Mouse (Mus musculus) CH12.LX (cell line): Measurements from ENCODE around the gene Birc7. TPM values are rescaled to one million over a fixed set of nuclear protein-coding genes. Genes with fewer than 3 reads are reported as not detected.

Experiments
- DNase-seq: peaks from one replicate; pipeline ENCODE4 v3.0.0-alpha.2; 2013; ENCODE audit errors: extremely low read depth
- H3K27ac ChIP-seq: 2 replicates; pipeline ENCODE4 v1.5.1; 2012; ENCODE audit warnings: low read depth, mild to moderate bottlenecking, control low read depth, moderate library complexity; ENCODE audit not compliant: insufficient read depth
- H3K27me3 ChIP-seq: replicated peaks from 2 replicates; pipeline ENCODE3; 2012; ENCODE audit warnings: inconsistent platforms
- H3K36me3 ChIP-seq, 2 experiments: replicated peaks in 1 of 2; 2 replicates each; pipeline versions ENCODE3 to v1.6.1; 2012; ENCODE audit warnings: inconsistent platforms in 1 of 2, low read length in 1 of 2, mild to moderate bottlenecking in 1 of 2, mixed read lengths in 1 of 2, moderate library complexity in 1 of 2; ENCODE audit not compliant: control insufficient read depth in 1 of 2, insufficient read depth in 1 of 2
- H3K4me1 ChIP-seq, 2 experiments: 2 replicates each; pipeline ENCODE4 v1.6.1; 2012; ENCODE audit warnings: inconsistent platforms in 1 of 2, moderate library complexity in 1 of 2; ENCODE audit not compliant: insufficient read depth in 2 of 2, control insufficient read depth in 1 of 2
- H3K4me2 ChIP-seq: 2 replicates; pipeline ENCODE4 v1.6.1; 2012; ENCODE audit warnings: low read depth, mild to moderate bottlenecking, control low read depth; ENCODE audit not compliant: poor library complexity, insufficient read depth, severe bottlenecking
- H3K4me3 ChIP-seq, 3 experiments: fragments of 150-350 bp in 1 of 3; sonication (generic) in 1 of 3; replicated peaks in 1 of 3; 2 replicates each; pipeline versions ENCODE3 to v1.5.1; 2011 to 2012; ENCODE audit warnings: low read depth in 2 of 3, low read length in 2 of 3, mild to moderate bottlenecking in 2 of 3, moderate library complexity in 2 of 3, control low read depth in 1 of 3, improper control_type of control experiment in 1 of 3, inconsistent platforms in 1 of 3, mixed read lengths in 1 of 3; ENCODE audit not compliant: poor library complexity in 1 of 3
- H3K79me2 ChIP-seq: replicated peaks from 2 replicates; pipeline ENCODE4 v1.6.1; 2012; ENCODE audit warnings: mild to moderate bottlenecking, moderate library complexity; ENCODE audit not compliant: control insufficient read depth, poor library complexity, insufficient read depth, severe bottlenecking; ENCODE audit errors: extremely low read depth
- H3K9ac ChIP-seq: 2 replicates; pipeline ENCODE4 v1.6.1; 2012; ENCODE audit warnings: low read depth, mild to moderate bottlenecking, control low read depth, moderate library complexity; ENCODE audit not compliant: insufficient read depth
- H3K9me3 ChIP-seq: replicated peaks from 2 replicates; pipeline ENCODE3; 2012; ENCODE audit warnings: low read length, inconsistent platforms, mixed read lengths
- BHLHE40 ChIP-seq: IDR thresholded peaks from 2 replicates; pipeline ENCODE4 v1.6.1; 2011; ENCODE audit warnings: mild to moderate bottlenecking, low read depth, low read length, improper control_type of control experiment
- CHD1 ChIP-seq: IDR thresholded peaks from 2 replicates; pipeline ENCODE4 v1.6.1; 2012; ENCODE audit warnings: low read depth, low read length, improper control_type of control experiment, inconsistent platforms
- CHD2 ChIP-seq: IDR thresholded peaks from 2 replicates; pipeline ENCODE4 v1.6.1; 2011; ENCODE audit warnings: low read length, improper control_type of control experiment
- CTCF ChIP-seq, 2 experiments: IDR thresholded peaks in 1 of 2; conservative IDR thresholded peaks in 1 of 2; 2 replicates each; pipeline ENCODE4 v1.5.1; 2011 to 2012; ENCODE audit warnings: low read depth in 2 of 2, low read length in 2 of 2, improper control_type of control experiment in 1 of 2, inconsistent platforms in 1 of 2, mild to moderate bottlenecking in 1 of 2, moderate library complexity in 1 of 2
- E2F4 ChIP-seq: IDR thresholded peaks from 2 replicates; pipeline ENCODE4 v1.6.1; 2011; ENCODE audit warnings: low read depth, low read length, improper control_type of control experiment; ENCODE audit not compliant: insufficient replicate concordance
- ELF1 ChIP-seq: IDR thresholded peaks from 2 replicates; pipeline ENCODE4 v1.6.1; 2014; ENCODE audit warnings: low read depth, mild to moderate bottlenecking, inconsistent platforms, low read length, improper control_type of control experiment
- EP300 ChIP-seq: IDR thresholded peaks from 2 replicates; pipeline ENCODE4 v1.6.1; 2011; ENCODE audit warnings: low read length, improper control_type of control experiment
- ETS1 ChIP-seq: conservative IDR thresholded peaks from 2 replicates; pipeline ENCODE4 v1.6.1; 2012; ENCODE audit warnings: low read depth, mild to moderate bottlenecking, inconsistent platforms, low read length, improper control_type of control experiment, moderate library complexity
- GABPA ChIP-seq: IDR thresholded peaks from 2 replicates; pipeline ENCODE4 v1.6.1; 2012; ENCODE audit warnings: low read depth, low read length, improper control_type of control experiment, inconsistent platforms; ENCODE audit not compliant: insufficient replicate concordance
- HCFC1 ChIP-seq: IDR thresholded peaks from 2 replicates; pipeline ENCODE4 v1.6.1; 2012; ENCODE audit warnings: low read depth, mild to moderate bottlenecking, inconsistent platforms, low read length, improper control_type of control experiment
- IRF4 ChIP-seq: IDR thresholded peaks from 2 replicates; pipeline ENCODE4 v1.6.1; 2014; ENCODE audit warnings: low read depth, mild to moderate bottlenecking, inconsistent platforms, low read length, improper control_type of control experiment
- JUN ChIP-seq: IDR thresholded peaks from 2 replicates; pipeline ENCODE4 v1.6.1; 2011; ENCODE audit warnings: low read depth, mild to moderate bottlenecking, low read length, improper control_type of control experiment, moderate library complexity; ENCODE audit not compliant: insufficient read depth
- JUND ChIP-seq: conservative IDR thresholded peaks from 2 replicates; pipeline ENCODE4 v1.6.1; 2011; ENCODE audit warnings: low read depth, low read length, improper control_type of control experiment
- KAT2A ChIP-seq: IDR thresholded peaks from 2 replicates; pipeline ENCODE4 v1.6.1; 2012; ENCODE audit warnings: low read length, improper control_type of control experiment, inconsistent platforms; ENCODE audit not compliant: insufficient replicate concordance
- MAFK ChIP-seq: IDR thresholded peaks from 2 replicates; pipeline ENCODE4 v1.6.1; 2011; ENCODE audit warnings: low read length, improper control_type of control experiment; ENCODE audit not compliant: insufficient replicate concordance
- MAX ChIP-seq: IDR thresholded peaks from 2 replicates; pipeline ENCODE4 v1.6.1; 2011; ENCODE audit warnings: low read length, improper control_type of control experiment
- MAZ ChIP-seq: IDR thresholded peaks from 2 replicates; pipeline ENCODE4 v1.6.1; 2012; ENCODE audit warnings: low read depth, mild to moderate bottlenecking, inconsistent platforms, low read length, improper control_type of control experiment, moderate library complexity
- MEF2A ChIP-seq: IDR thresholded peaks from 2 replicates; pipeline ENCODE4 v1.6.1; 2014; ENCODE audit warnings: low read depth, mild to moderate bottlenecking, inconsistent platforms, low read length, improper control_type of control experiment, borderline replicate concordance
- MXI1 ChIP-seq: IDR thresholded peaks from 2 replicates; pipeline ENCODE4 v1.6.1; 2011; ENCODE audit warnings: mild to moderate bottlenecking, low read depth, low read length, improper control_type of control experiment
- MYC ChIP-seq: IDR thresholded peaks from 2 replicates; pipeline ENCODE4 v1.6.1; 2011; ENCODE audit warnings: low read depth, mild to moderate bottlenecking, improper control_type of control experiment, low read length
- NELFE ChIP-seq: IDR thresholded peaks from 2 replicates; pipeline ENCODE4 v1.6.1; 2011; ENCODE audit warnings: low read depth, low read length, improper control_type of control experiment
- NRF1 ChIP-seq: IDR thresholded peaks from 2 replicates; pipeline ENCODE4 v1.6.1; 2014; ENCODE audit warnings: low read depth, mild to moderate bottlenecking, inconsistent platforms, low read length, improper control_type of control experiment, moderate library complexity
- PAX5 ChIP-seq: IDR thresholded peaks from 2 replicates; pipeline ENCODE4 v1.6.1; 2012; ENCODE audit warnings: low read length, inconsistent platforms, mixed read lengths
- POLR2A ChIP-seq: IDR thresholded peaks from 2 replicates; pipeline ENCODE4 v1.6.1; 2011; ENCODE audit warnings: low read depth, mild to moderate bottlenecking, improper control_type of control experiment, low read length
- POLR2AphosphoS2 ChIP-seq: IDR thresholded peaks from 2 replicates; pipeline ENCODE4 v1.6.1; 2011; ENCODE audit warnings: low read depth, low read length, improper control_type of control experiment
- RAD21 ChIP-seq: IDR thresholded peaks from 2 replicates; pipeline ENCODE4 v1.6.1; 2011; ENCODE audit warnings: low read depth, mild to moderate bottlenecking, low read length, improper control_type of control experiment, moderate library complexity
- RCOR1 ChIP-seq: conservative IDR thresholded peaks from 2 replicates; pipeline ENCODE4 v1.6.1; 2012; ENCODE audit warnings: low read depth, mild to moderate bottlenecking, inconsistent platforms, low read length, improper control_type of control experiment
- SIN3A ChIP-seq: IDR thresholded peaks from 2 replicates; pipeline ENCODE4 v1.6.1; 2012; ENCODE audit warnings: low read length, improper control_type of control experiment, inconsistent platforms
- SMC3 ChIP-seq: IDR thresholded peaks from 2 replicates; pipeline ENCODE4 v1.6.1; 2011; ENCODE audit warnings: low read depth, low read length, improper control_type of control experiment
- TBP ChIP-seq: conservative IDR thresholded peaks from 2 replicates; pipeline ENCODE4 v1.6.1; 2011; ENCODE audit warnings: low read depth, low read length, improper control_type of control experiment
- TCF12 ChIP-seq: IDR thresholded peaks from 2 replicates; pipeline ENCODE4 v1.6.1; 2014; ENCODE audit warnings: low read depth, mild to moderate bottlenecking, inconsistent platforms, low read length, improper control_type of control experiment
- UBTF ChIP-seq: IDR thresholded peaks from 2 replicates; pipeline ENCODE4 v1.6.1; 2012; ENCODE audit warnings: low read depth, mild to moderate bottlenecking, inconsistent platforms, low read length, improper control_type of control experiment, moderate library complexity
- USF1 ChIP-seq: IDR thresholded peaks from 2 replicates; pipeline ENCODE4 v1.6.1; 2014; ENCODE audit warnings: low read depth, mild to moderate bottlenecking, inconsistent platforms, low read length, improper control_type of control experiment
- USF2 ChIP-seq: conservative IDR thresholded peaks from 2 replicates; pipeline ENCODE4 v1.6.1; 2011; ENCODE audit warnings: low read depth, low read length, improper control_type of control experiment
- ZC3H11A ChIP-seq: IDR thresholded peaks from 2 replicates; pipeline ENCODE4 v1.6.1; 2012; ENCODE audit warnings: low read depth, mild to moderate bottlenecking, inconsistent platforms, low read length, improper control_type of control experiment
- ZKSCAN1 ChIP-seq: IDR thresholded peaks from 2 replicates; pipeline ENCODE4 v1.6.1; 2012; ENCODE audit warnings: low read depth, inconsistent platforms, low read length, improper control_type of control experiment, borderline replicate concordance
- ZMIZ1 ChIP-seq: IDR thresholded peaks from 2 replicates; pipeline ENCODE4 v1.6.1; 2012; ENCODE audit warnings: low read depth, mild to moderate bottlenecking, inconsistent platforms, low read length, improper control_type of control experiment
- ZNF384 ChIP-seq: IDR thresholded peaks from 2 replicates; pipeline ENCODE4 v1.6.1; 2012; ENCODE audit warnings: low read depth, low read length, improper control_type of control experiment, inconsistent platforms
- dilution Hi-C: fragments of 300-500 bp; cut with MboI; formaldehyde crosslinking; loops from 2 replicates; pipeline ENCODE4 v1.14.3; 2020; ENCODE audit warnings: low sequenced_read_pairs; ENCODE audit not compliant: extremely low pct_unique_long_range_greater_than_20kb, extremely low pct_ligation_motif_present
- in situ Hi-C: fragments of 300-500 bp; cut with MboI; formaldehyde crosslinking; loops from 3 replicates; pipeline ENCODE4 v1.14.3; 2019; ENCODE audit warnings: low sequenced_read_pairs, low pct_ligation_motif_present, low pct_unique_long_range_greater_than_20kb, mixed read lengths
- polyA plus RNA-seq: library from polyadenylated mRNA; unstranded; fragments of >175 nt; gene quantifications from 2 replicates; pipeline ENCODE4 v1.2.1, GENCODE M21; 2012; ENCODE audit warnings: low read depth; ENCODE audit not compliant: insufficient read length
- total RNA-seq, 2 experiments: library from RNA; depleted of rRNA; stranded (reverse); fragments of 300-350 nt in 1 of 2; fragments of >200 nt in 1 of 2; gene quantifications; 2 replicates each; pipeline ENCODE4 v1.2.3; 2012 to 2014

Birc7 gene
- total and polyA plus RNA-seq, 3 experiments, result not detected

DNA sequence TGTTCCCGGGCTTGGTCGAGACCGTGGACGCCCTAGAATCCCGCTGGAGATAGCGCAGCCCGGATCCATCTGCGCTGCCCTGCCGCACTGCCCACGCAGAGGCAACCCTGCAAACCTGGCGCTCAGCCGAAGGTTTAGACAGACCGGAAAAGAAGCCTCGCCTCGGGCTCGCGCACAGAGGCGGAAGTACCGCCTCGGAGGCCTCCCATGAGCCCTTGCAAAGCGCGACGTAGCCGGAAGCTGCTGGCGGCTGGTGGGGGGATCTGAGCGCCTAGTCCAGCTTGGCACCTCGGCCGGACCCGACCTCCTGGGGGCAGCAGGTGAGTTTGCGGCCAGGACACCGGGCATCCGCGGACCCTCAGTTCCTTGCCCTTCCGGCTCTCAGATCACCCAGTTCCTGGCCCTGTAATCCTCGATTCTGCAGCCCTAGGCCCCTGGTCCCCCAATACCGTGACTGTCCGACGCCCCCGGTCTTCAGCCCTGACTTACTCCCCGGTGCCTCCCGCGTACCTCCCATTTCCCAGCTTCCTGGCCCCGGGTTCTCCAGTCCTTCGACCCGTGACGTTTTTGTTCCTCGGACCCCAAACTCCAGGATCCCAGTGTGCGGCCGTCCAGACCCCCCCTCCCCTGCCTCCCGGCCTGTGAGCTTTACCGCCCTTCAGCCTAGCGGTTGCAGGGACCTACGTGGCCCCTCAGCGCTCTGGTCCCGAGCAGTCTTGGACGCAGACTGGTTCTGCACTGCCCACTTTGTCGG is 38.4 kb downstream of the Birc7 start, which contains the start of gene Arfgap1:
Arfgap1 (plus strand) TSS at position 216 of the 754 bp plus-strand sequence.
- Histone ChIP-seq H3K4me2 (peak within 1 kb of the TSS; percentile 99), H3K27me3 (peaks cover 14% of the 10 kb centered on the region), H3K9me3 (no peaks in the 10 kb centered on the region), H3K36me3 (peaks cover 22 to 35% of the 10 kb centered on the region in 2 experiments), H3K9ac (peak within 1 kb of the TSS; percentile 96), H3K4me1 (peaks cover 3 to 27% of the 10 kb centered on the region in 2 experiments; a peak in 3 of 4 replicates), H3K4me3 (peak within 1 kb of the TSS; percentile 76 to 96 (median 84))
- dilution Hi-C loops, result no loop called here
- in situ Hi-C loops, result loop anchor here (5.0 kb wide), 1 partner anchor 35 kb away; no protein-coding TSS in a partner anchor
- DNase-seq, result peak; percentile 82
- no peak for TF ChIP-seq IRF4
- no peak for TF ChIP-seq ZC3H11A
- TF ChIP-seq JUND, result no peak
- TF ChIP-seq CHD2, result 0 out of 2 replicates have a peak, but pooled peaks have one; percentile 13
- TF ChIP-seq SMC3, result no peak
- TF ChIP-seq ZKSCAN1, result no peak
- TF ChIP-seq ELF1, result peak; percentile 97
- no peak for TF ChIP-seq JUN
- TF ChIP-seq NELFE, result peak; percentile 97
- peak; percentile 89 for TF ChIP-seq SIN3A
- TF ChIP-seq MEF2A, result no peak
- TF ChIP-seq UBTF, result no peak
- peak; percentile 89 for TF ChIP-seq HCFC1
- no peak for TF ChIP-seq MAFK
- 0 out of 2 replicates have a peak, but pooled peaks have one; percentile 13 for TF ChIP-seq BHLHE40
- no peak for TF ChIP-seq USF2
- peak; percentile 46; the same call in 1 of the 2 replicates for TF ChIP-seq MXI1
- peak; percentile 84; the same call in 1 of the 2 replicates for TF ChIP-seq KAT2A
- TF ChIP-seq CTCF (conservative IDR thresholded peaks at IDR 0.05 in 1 of 2, IDR thresholded peaks at IDR 0.05 in 1 of 2; ENCODE audit: low read depth in 2 of 2, low read length in 2 of 2), result no peak
- TF ChIP-seq ZMIZ1, result peak; percentile 88
- TF ChIP-seq USF1, result no peak
- no peak for TF ChIP-seq PAX5
- TF ChIP-seq RAD21, result no peak
- no peak for TF ChIP-seq ETS1
- TF ChIP-seq EP300, result no peak
- TF ChIP-seq GABPA, result no peak; the same call in 1 of the 2 replicates
- no peak for TF ChIP-seq RCOR1
- TF ChIP-seq ZNF384, result no peak
- no peak for TF ChIP-seq E2F4
- TF ChIP-seq MAZ, result peak; percentile 72; the same call in 1 of the 2 replicates
- peak; percentile 91 for TF ChIP-seq TCF12
- TF ChIP-seq NRF1, result no peak
- peak; percentile 23; the same call in 1 of the 2 replicates for TF ChIP-seq MYC
- TF ChIP-seq POLR2AphosphoS2, result 0 out of 2 replicates have a peak, but pooled peaks have one; percentile 72
- no peak for TF ChIP-seq MAX
- TF ChIP-seq POLR2A, result peak; percentile 98
- TF ChIP-seq TBP, result peak; percentile 82
- TF ChIP-seq CHD1, result no peak
- TF ChIP-seq, all 38 proteins: peak for 15
- Histone ChIP-seq H3K27ac (peak within 1 kb of the TSS; percentile 27; the same call in 1 of the 2 replicates), H3K79me2 (peaks cover 26% of the 10 kb centered on the region)
